Mouse (Mus musculus) liver, adult 2 months (tissue): ENCODE measurements around the gene Apba2. TPM values are rescaled to one million over a fixed set of nuclear protein-coding genes. Genes with fewer than 3 reads are reported as not detected.

Source experiments
- DNase-seq: peaks from one replicate; pipeline ENCODE4 v3.0.0-alpha.2; 2011; ENCODE audit warnings: low read depth, low spot score; ENCODE audit errors: extremely low read depth
- H3K27ac ChIP-seq: fragments of 200-500 bp; replicated peaks from 2 replicates; pipeline ENCODE4 v1.5.1; 2012; ENCODE audit warnings: low read depth, mild to moderate bottlenecking, control low read depth, inconsistent platforms, low read length; ENCODE audit not compliant: insufficient read depth
- H3K27me3 ChIP-seq: fragments of 200-500 bp; 2 replicates; pipeline ENCODE4 v1.6.1; 2012; ENCODE audit warnings: mild to moderate bottlenecking, moderate library complexity, low read length, inconsistent platforms; ENCODE audit not compliant: control insufficient read depth, insufficient read depth
- H3K36me3 ChIP-seq: fragments of 200-500 bp; 2 replicates; pipeline ENCODE4 v1.6.1; 2012; ENCODE audit warnings: low read length, inconsistent platforms; ENCODE audit not compliant: control insufficient read depth, insufficient read depth
- H3K4me1 ChIP-seq: fragments of 200-500 bp; 2 replicates; pipeline ENCODE4 v1.6.1; 2011; ENCODE audit warnings: low read length; ENCODE audit not compliant: control insufficient read depth, insufficient read depth
- H3K4me3 ChIP-seq: fragments of 200-500 bp; 2 replicates; pipeline ENCODE4 v1.5.1; 2011; ENCODE audit warnings: low read depth, mild to moderate bottlenecking, control low read depth, low read length, moderate library complexity; ENCODE audit not compliant: insufficient read depth
- H3K79me2 ChIP-seq: fragments of 200-500 bp; 2 replicates; pipeline ENCODE4 v1.6.1; 2012; ENCODE audit warnings: inconsistent platforms, mild to moderate bottlenecking, low read length, moderate library complexity; ENCODE audit not compliant: control insufficient read depth, insufficient read depth
- H3K9ac ChIP-seq: fragments of 200-500 bp; 2 replicates; pipeline ENCODE4 v1.6.1; 2012; ENCODE audit warnings: low read depth, mild to moderate bottlenecking, control low read depth, inconsistent platforms, low read length
- CTCF ChIP-seq: fragments of 200-500 bp; IDR thresholded peaks from 2 replicates; pipeline ENCODE4 v1.5.1; 2011; ENCODE audit warnings: low read depth, low read length, control low read depth
- POLR2A ChIP-seq: fragments of 200-500 bp; IDR thresholded peaks from 2 replicates; pipeline ENCODE4 v1.6.1; 2011; ENCODE audit warnings: low read length, control low read depth; ENCODE audit not compliant: insufficient read depth; ENCODE audit errors: extremely low read depth
- WGBS: fragments of 180-500 bp; shearing (Covaris S2); methylation state at CpG from one replicate; pipeline ENCODE4 v1.1.7; 2018; 5-methylcytosine and 5-hydroxymethylcytosine counted together
- polyA plus RNA-seq: library from polyadenylated mRNA; depleted of rRNA; stranded (reverse); fragments of >200 nt; gene quantifications from 2 replicates; pipeline ENCODE4 v1.2.3, GENCODE M21; 2012
- total RNA-seq: library from RNA; depleted of rRNA; stranded (reverse); fragments of >200 nt; gene quantifications from 2 replicates; pipeline ENCODE4 v1.2.3, GENCODE M21; 2014

Apba2 gene
- total and polyA plus RNA-seq, 2 experiments: 0.11 TPM; not detected in 1

DNA sequence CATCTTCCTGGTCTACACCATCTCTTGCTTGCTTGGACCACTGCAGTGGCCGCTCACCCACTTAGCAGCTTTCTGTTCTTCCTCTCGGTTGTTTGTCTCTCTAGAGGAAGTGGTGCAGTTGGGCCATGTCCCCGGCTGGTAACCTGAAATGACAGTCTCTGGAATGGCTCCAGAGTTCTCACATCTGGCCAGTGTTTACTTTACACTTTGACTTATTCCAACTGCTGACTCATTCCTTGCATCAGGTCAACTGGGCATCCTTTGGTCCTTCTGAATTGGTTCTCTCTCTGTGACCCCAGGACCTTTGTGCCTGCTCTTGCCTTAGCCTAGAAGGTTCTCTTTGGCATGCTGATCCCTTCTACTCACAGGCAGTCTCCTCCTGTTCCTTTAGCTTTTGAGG, 227.3 kb downstream of the Apba2 start:
- WGBS: 15% methylated on average over 3 of the region's 3 CpGs
- Histone ChIP-seq H3K79me2 (no peaks in the 10 kb centered on the region), H3K36me3 (no peaks in the 10 kb centered on the region), H3K9ac (no peak overlapping the region), H3K27me3 (no peaks in the 10 kb centered on the region), H3K4me3 (no peak overlapping the region), H3K4me1 (no peaks in the 10 kb centered on the region), H3K27ac (no peak overlapping the region)
- peak; percentile 76 for DNase-seq
- TF ChIP-seq POLR2A: no peak
- no peak for TF ChIP-seq CTCF

DNA sequence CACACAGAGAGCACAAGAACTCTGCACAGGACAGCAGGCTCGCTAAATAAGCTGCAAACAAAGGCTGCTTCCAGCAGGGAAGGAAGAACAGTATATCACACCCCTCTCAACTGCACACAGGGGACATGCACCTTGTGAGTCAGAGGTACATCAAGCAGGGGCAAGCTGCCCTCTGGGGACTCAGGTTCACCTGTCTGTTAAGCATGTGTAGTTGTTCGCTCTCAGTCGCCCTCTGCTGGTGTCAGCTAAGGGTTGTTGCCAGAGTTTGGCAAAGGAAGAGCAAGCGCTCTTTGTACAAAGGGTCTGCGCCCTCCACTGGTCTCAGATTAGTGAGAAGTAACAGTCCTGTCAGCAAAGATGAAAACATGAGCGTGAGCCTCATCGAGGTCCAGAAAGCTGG, 228.3 kb downstream of the Apba2 start:
- Histone ChIP-seq H3K79me2 (no peaks in the 10 kb centered on the region), H3K27me3 (no peaks in the 10 kb centered on the region), H3K4me3 (no peak overlapping the region), H3K27ac (no peak overlapping the region), H3K9ac (no peak overlapping the region), H3K36me3 (no peaks in the 10 kb centered on the region), H3K4me1 (no peaks in the 10 kb centered on the region)
- WGBS: 37% methylated on average over 7 of the region's 7 CpGs
- DNase-seq: peak; percentile 37
- TF ChIP-seq POLR2A (no peak), CTCF (peak; percentile 76)

DNA sequence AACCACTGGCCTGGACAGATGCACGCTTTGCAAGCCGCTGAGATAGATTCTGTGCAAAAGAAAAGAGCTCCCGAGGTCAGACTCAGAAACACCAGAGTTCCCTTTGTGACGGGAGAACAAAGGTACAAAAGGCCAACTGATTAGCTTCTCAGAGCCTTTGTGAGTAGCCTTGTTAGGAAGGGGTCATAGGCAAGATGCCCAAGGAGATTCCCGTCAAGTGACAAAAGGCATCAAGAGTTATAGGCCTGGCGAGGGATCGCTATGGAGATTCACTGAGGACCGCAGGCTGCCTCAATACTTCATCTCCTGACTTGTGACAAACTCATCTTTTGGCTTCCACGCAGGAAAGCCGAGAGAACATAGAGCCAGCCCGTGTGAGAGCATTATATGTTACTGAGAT, 237.6 kb downstream of the Apba2 start:
- Histone ChIP-seq H3K27me3 (no peaks in the 10 kb centered on the region), H3K4me3 (no peak overlapping the region), H3K4me1 (no peaks in the 10 kb centered on the region), H3K36me3 (no peaks in the 10 kb centered on the region), H3K27ac (no peak overlapping the region), H3K79me2 (no peaks in the 10 kb centered on the region), H3K9ac (no peak overlapping the region)
- 79% methylated on average over 11 of the region's 11 CpGs for WGBS
- no peak for DNase-seq
- TF ChIP-seq POLR2A (no peak), CTCF (no peak)

DNA sequence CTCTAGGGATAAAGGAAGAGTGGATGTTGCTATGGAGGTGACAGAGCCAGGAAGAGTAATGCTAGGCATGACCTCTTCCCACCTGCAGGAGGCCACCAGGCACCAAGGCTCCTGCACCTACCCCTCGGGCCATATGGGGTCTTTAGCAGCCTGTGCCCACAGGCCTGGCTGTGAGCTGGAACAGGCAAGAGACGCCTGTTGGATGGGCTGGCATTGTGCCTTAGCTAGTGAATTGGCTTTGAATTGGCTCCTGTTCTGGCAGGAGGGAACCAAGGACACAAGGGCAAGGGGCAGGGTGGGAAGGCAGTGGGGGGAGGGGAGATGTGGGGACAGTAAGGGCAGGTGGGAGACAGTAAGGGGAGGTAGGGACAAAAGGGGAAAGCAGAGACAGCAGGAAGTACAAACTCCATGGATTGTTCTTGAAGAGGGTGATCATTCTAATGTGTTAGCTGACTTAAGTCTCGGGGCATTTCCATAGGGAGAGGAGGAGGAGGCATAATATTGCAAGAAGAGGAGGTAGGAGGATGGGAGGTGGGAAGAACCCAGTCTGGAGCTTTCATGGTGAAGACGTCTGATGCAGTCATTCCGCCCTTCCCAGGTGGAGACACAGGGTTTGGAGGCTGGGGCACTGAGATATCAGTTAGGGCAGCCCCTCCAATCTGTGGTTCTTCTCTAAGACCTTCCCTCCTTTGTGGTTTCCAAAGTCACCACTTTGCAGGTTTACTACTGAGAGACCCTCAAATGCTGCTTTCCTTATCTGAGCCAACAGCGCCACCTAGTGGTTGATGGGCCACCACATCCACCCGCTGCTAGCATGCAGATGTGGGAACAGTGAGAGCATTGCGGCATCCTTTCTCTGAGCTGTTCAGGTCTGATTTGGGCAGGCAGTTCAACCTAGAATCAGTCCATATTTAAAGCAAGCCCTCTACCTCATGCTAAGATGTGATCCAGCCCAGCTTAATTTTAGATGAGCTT, 240.1 kb downstream of the Apba2 start:
- no peak overlapping the region for H3K4me3 ChIP-seq
- 23% methylated on average over 8 of the region's 8 CpGs for WGBS

DNA sequence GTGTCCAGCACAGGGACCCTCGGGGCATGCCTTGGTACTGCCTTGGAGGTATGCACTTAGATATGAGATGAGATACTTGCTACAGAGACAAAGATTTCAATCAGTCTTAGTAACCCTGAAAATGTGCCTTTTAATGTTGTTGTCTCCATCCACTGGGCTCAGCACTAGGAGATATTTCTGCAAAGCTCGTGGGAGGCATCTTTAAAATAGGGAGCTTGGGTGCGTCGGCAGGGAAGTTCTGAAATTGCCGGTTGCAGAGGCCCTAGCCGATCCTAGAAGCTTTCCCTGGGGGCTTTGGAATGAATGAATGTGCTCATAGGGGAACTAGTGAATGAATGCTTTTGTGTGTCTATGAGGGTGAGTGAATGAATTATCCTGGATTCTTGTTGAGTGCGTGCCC, 242.1 kb downstream of the Apba2 start:
- Histone ChIP-seq H3K36me3 (no peaks in the 10 kb centered on the region), H3K27ac (no peak overlapping the region), H3K27me3 (no peaks in the 10 kb centered on the region), H3K4me1 (no peaks in the 10 kb centered on the region), H3K79me2 (no peaks in the 10 kb centered on the region), H3K9ac (no peak overlapping the region), H3K4me3 (no peak overlapping the region)
- whole genome bisulfite sequencing: 80% methylated on average over 7 of the region's 7 CpGs
- no peak for DNase-seq
- TF ChIP-seq POLR2A (no peak), CTCF (no peak)

More for the DNA sequence above, 240.1 kb downstream of the Apba2 start:
- Histone ChIP-seq H3K79me2 (no peaks in the 10 kb centered on the region), H3K27ac (no peak overlapping the region), H3K4me1 (no peaks in the 10 kb centered on the region), H3K27me3 (no peaks in the 10 kb centered on the region), H3K36me3 (no peaks in the 10 kb centered on the region), H3K9ac (no peak overlapping the region)
- DNase-seq: no peak
- TF ChIP-seq POLR2A (no peak), CTCF (peak; percentile 95)

DNA sequence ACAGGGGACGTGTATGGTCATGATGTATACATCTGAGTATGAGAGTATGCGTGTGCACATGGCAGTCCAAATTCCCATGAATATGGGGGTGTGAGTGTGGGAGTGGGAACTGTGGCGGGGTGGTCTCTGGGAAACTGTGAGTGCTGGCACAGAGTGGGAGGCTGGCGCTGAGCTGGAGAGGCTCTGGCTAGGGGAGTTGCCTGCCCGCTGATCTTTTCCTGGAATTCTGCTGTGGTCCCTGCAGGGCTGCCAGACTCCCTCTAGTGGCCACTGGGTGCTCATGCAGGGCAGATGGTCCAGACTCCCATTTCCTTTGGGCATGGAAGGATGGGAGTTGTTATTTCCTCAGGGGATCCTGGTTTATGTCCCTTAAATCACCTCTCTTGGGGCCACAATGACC, 250.0 kb downstream of the Apba2 start:
- H3K36me3 ChIP-seq: no peaks in the 10 kb centered on the region
- H3K27ac ChIP-seq: no peak overlapping the region
- TF ChIP-seq CTCF (peak; percentile 98), POLR2A (no peak)
- H3K9ac ChIP-seq: no peak overlapping the region
- no peaks in the 10 kb centered on the region for H3K27me3 ChIP-seq
- no peak overlapping the region for H3K4me3 ChIP-seq
- DNase-seq: peak; percentile 52
- peaks cover 21% of the 10 kb centered on the region for H3K4me1 ChIP-seq
- WGBS: 30% methylated on average over 5 of the region's 5 CpGs
- no peaks in the 10 kb centered on the region for H3K79me2 ChIP-seq
